Mouse (Mus musculus): Measurements from ENCODE around the gene Speg. TPM values are rescaled to one million over a fixed set of nuclear protein-coding genes. Genes with fewer than 3 reads are reported as not detected.

Speg gene
- polyA plus RNA-seq, 1 experiment, result 12.1 TPM

- H3K27me3 ChIP-seq (ENCODE audit: control insufficient read depth, insufficient read depth, low read length), result peaks cover 6% of the 10 kb centered on the region; the same call in 1 of the 2 replicates
- TF ChIP-seq CTCF (IDR thresholded peaks at IDR 0.05; ENCODE audit: borderline replicate concordance, control insufficient read depth, extremely low read depth, insufficient read depth, low read length, poor library complexity), result no peak
- TF ChIP-seq POLR2A (IDR thresholded peaks at IDR 0.05; ENCODE audit: control insufficient read depth, extremely low read depth, insufficient read depth, low read length, poor library complexity), result no peak
- H3K27ac ChIP-seq (ENCODE audit: control insufficient read depth, insufficient read depth, low read length), result no peak overlapping the region
- no peaks in the 10 kb centered on the region for H3K4me1 ChIP-seq (replicated peaks; ENCODE audit: control insufficient read depth, insufficient read depth, low read length)
- H3K36me3 ChIP-seq (ENCODE audit: control insufficient read depth, insufficient read depth, low read length), result no peaks in the 10 kb centered on the region
- 89% methylated on average over 11 of the region's 11 CpGs for WGBS
- no peak for DNase-seq
- no peak overlapping the region for H3K4me3 ChIP-seq (ENCODE audit: control insufficient read depth, insufficient read depth, low read length)
Observed at GRCm38 (mm10) chr1:75423780-75424390, 48.8 kb downstream of the Speg start.

GRCm38 (mm10) chr1:75425796-75426471, 50.8 kb downstream of the Speg start:
- 35% methylated on average over 10 of the region's 10 CpGs for WGBS
- Histone ChIP-seq H3K4me3 (ENCODE audit: control insufficient read depth, insufficient read depth, low read length) (no peak overlapping the region), H3K4me1 (replicated peaks; ENCODE audit: control insufficient read depth, insufficient read depth, low read length) (no peaks in the 10 kb centered on the region), H3K36me3 (ENCODE audit: control insufficient read depth, insufficient read depth, low read length) (no peaks in the 10 kb centered on the region), H3K27me3 (ENCODE audit: control insufficient read depth, insufficient read depth, low read length) (peaks cover 6% of the 10 kb centered on the region; the same call in 1 of the 2 replicates), H3K27ac (ENCODE audit: control insufficient read depth, insufficient read depth, low read length) (no peak overlapping the region)
- TF ChIP-seq POLR2A (IDR thresholded peaks at IDR 0.05; ENCODE audit: control insufficient read depth, extremely low read depth, insufficient read depth, low read length, poor library complexity) (no peak), CTCF (IDR thresholded peaks at IDR 0.05; ENCODE audit: borderline replicate concordance, control insufficient read depth, extremely low read depth, insufficient read depth, low read length, poor library complexity) (peak; percentile 44; the same call in 1 of the 2 replicates)
- peak; percentile 14 for DNase-seq

- H3K27me3 ChIP-seq (ENCODE audit: control insufficient read depth, insufficient read depth, low read length), result no peaks in the 10 kb centered on the region
- 0 out of 2 replicates have a peak, but pooled peaks have one; percentile 51 for TF ChIP-seq POLR2A (IDR thresholded peaks at IDR 0.05; ENCODE audit: control insufficient read depth, extremely low read depth, insufficient read depth, low read length, poor library complexity)
- no peak for TF ChIP-seq CTCF (IDR thresholded peaks at IDR 0.05; ENCODE audit: borderline replicate concordance, control insufficient read depth, extremely low read depth, insufficient read depth, low read length, poor library complexity)
- DNase-seq, result peak; percentile 77
- peaks cover 13% of the 10 kb centered on the region for H3K4me1 ChIP-seq (replicated peaks; ENCODE audit: control insufficient read depth, insufficient read depth, low read length)
- peak within 1 kb of the TSS; percentile 40; the same call in 1 of the 2 replicates for H3K27ac ChIP-seq (ENCODE audit: control insufficient read depth, insufficient read depth, low read length)
- H3K36me3 ChIP-seq (ENCODE audit: control insufficient read depth, insufficient read depth, low read length), result no peaks in the 10 kb centered on the region
- 7% methylated on average over 28 of the region's 28 CpGs for WGBS
- peak within 1 kb of the TSS; percentile 96 for H3K4me3 ChIP-seq (ENCODE audit: control insufficient read depth, insufficient read depth, low read length)
Observed at GRCm38 (mm10) chr1:75435475-75436328, 60.6 kb downstream of the Speg start, which contains the start of gene Gmppa. Gene Gmppa, plus strand, starts transcription at chr1:75435930.

- DNase-seq, result no peak
- Histone ChIP-seq H3K27ac (ENCODE audit: control insufficient read depth, insufficient read depth, low read length) (no peak overlapping the region), H3K27me3 (ENCODE audit: control insufficient read depth, insufficient read depth, low read length) (no peaks in the 10 kb centered on the region), H3K4me3 (ENCODE audit: control insufficient read depth, insufficient read depth, low read length) (no peak overlapping the region), H3K36me3 (ENCODE audit: control insufficient read depth, insufficient read depth, low read length) (no peaks in the 10 kb centered on the region), H3K4me1 (replicated peaks; ENCODE audit: control insufficient read depth, insufficient read depth, low read length) (peaks cover 13% of the 10 kb centered on the region)
- TF ChIP-seq CTCF (IDR thresholded peaks at IDR 0.05; ENCODE audit: borderline replicate concordance, control insufficient read depth, extremely low read depth, insufficient read depth, low read length, poor library complexity) (no peak), POLR2A (IDR thresholded peaks at IDR 0.05; ENCODE audit: control insufficient read depth, extremely low read depth, insufficient read depth, low read length, poor library complexity) (no peak)
- WGBS, result 97% methylated on average over 8 of the region's 9 CpGs
Observed at GRCm38 (mm10) chr1:75438782-75439181, 63.7 kb downstream of the Speg start.

GRCm38 (mm10) chr1:75440661-75441060, 65.6 kb downstream of the Speg start:
- no peak for DNase-seq
- Histone ChIP-seq H3K36me3 (ENCODE audit: control insufficient read depth, insufficient read depth, low read length) (no peaks in the 10 kb centered on the region), H3K4me1 (replicated peaks; ENCODE audit: control insufficient read depth, insufficient read depth, low read length) (peaks cover 11% of the 10 kb centered on the region), H3K27ac (ENCODE audit: control insufficient read depth, insufficient read depth, low read length) (no peak overlapping the region), H3K4me3 (ENCODE audit: control insufficient read depth, insufficient read depth, low read length) (no peak overlapping the region), H3K27me3 (ENCODE audit: control insufficient read depth, insufficient read depth, low read length) (no peaks in the 10 kb centered on the region; the same call in 1 of the 2 replicates)
- 97% methylated on average over 7 of the region's 7 CpGs for WGBS
- no peak for TF ChIP-seq POLR2A (IDR thresholded peaks at IDR 0.05; ENCODE audit: control insufficient read depth, extremely low read depth, insufficient read depth, low read length, poor library complexity)
- TF ChIP-seq CTCF (IDR thresholded peaks at IDR 0.05; ENCODE audit: borderline replicate concordance, control insufficient read depth, extremely low read depth, insufficient read depth, low read length, poor library complexity), result no peak

DNA sequence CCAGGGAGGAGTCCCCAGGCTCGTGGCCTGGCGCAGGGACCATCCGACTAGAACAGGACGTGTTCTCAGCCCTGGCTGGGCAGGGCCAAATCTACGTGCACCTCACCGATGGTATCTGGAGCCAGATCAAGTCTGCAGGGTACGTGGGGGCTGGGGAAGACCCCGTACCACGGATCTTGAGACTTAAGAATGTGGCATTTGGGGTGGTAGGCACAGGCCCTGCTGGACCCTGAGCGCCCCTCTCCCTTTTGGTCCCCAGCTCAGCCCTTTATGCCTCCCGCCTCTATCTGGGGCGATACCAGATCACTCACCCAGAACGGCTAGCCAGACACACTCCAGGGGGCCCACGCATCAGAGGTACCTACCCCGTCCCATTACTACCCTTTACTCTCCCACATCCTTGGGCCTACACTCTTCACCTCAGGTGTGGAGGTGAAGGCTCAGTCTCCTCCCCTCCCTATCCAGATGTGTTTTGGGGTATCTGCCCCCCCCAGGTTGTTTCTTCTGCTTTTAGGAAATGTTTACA, 66.4 kb downstream of the Speg start:
- peaks cover 1% of the 10 kb centered on the region; the same call in 1 of the 2 replicates for H3K27me3 ChIP-seq (ENCODE audit: control insufficient read depth, insufficient read depth, low read length)
- no peak for TF ChIP-seq POLR2A (IDR thresholded peaks at IDR 0.05; ENCODE audit: control insufficient read depth, extremely low read depth, insufficient read depth, low read length, poor library complexity)
- no peak for DNase-seq
- 98% methylated on average over 15 of the region's 15 CpGs for WGBS
- H3K4me1 ChIP-seq (replicated peaks; ENCODE audit: control insufficient read depth, insufficient read depth, low read length), result peaks cover 5% of the 10 kb centered on the region
- no peaks in the 10 kb centered on the region for H3K36me3 ChIP-seq (ENCODE audit: control insufficient read depth, insufficient read depth, low read length)
- no peak overlapping the region for H3K4me3 ChIP-seq (ENCODE audit: control insufficient read depth, insufficient read depth, low read length)
- no peak overlapping the region for H3K27ac ChIP-seq (ENCODE audit: control insufficient read depth, insufficient read depth, low read length)
